Mouse (Mus musculus): Measurements from ENCODE around the gene Olfr220. TPM values are rescaled to one million over a fixed set of nuclear protein-coding genes. Genes with fewer than 3 reads are reported as not detected.

Gene Olfr220
- not detected in 2 replicates for polyA plus RNA-seq (2016; fragmentation: Nextera tagmentation; extraction: Ambion mirVana)

DNA sequence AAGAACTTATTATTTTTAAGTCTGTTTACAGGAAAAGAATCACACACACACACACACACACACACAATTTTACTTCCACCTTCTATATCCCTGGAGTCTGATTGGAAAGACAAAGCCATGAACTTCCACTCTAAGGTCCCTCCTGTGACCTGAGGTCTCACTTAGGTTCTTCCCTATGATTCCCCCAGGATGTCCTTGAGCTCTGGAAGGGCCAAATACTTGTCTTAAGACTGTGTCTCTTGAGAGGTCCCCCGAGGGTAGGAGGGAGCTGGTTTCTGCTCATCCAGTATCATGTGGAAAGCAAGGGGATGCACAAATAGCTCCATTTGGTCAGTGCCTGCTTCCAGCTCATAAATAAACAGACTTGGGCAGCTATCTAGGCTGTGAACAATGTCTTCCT is at the start of gene Olfr220:
Gene Olfr220 (plus strand): TSS at position 301 of the 400 bp plus-strand sequence.
- Histone ChIP-seq H3K4me2 (no peak within 1 kb of the TSS), H3K9ac (no peak within 1 kb of the TSS), H3K36me3 (no peaks in the 10 kb centered on the region), H3K27ac (no peak within 1 kb of the TSS), H3K9me3 (replicated peaks) (no peaks in the 10 kb centered on the region), H3K27me3 (replicated peaks) (no peaks in the 10 kb centered on the region), H3K4me3 (no peak within 1 kb of the TSS), H3K4me1 (no peaks in the 10 kb centered on the region)
- 45% methylated on average over 1 of the region's 1 CpGs for WGBS (ENCODE audit: insufficient replicate concordance)
- no peak for ATAC-seq

DNA sequence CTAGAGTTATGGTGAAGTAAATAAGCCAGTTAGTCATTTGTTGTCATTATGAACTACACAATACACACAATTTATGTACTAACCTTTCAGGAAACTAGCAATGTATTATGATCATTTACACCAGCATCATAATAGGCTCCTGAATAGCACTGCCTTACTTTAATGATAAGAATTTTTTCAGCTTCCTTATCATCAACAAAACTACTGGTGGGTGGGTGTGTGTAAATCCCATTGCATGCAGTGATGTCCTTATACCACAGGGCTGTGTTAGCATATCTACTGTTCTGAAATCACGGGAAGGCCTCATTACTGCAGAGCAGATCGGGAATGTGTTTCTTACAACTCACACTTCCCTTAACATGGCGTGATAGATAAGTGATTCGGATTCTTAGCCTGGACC is 18.9 kb upstream of the Olfr220 start:
- Histone ChIP-seq H3K27me3 (replicated peaks) (no peaks in the 10 kb centered on the region), H3K9me3 (replicated peaks) (no peaks in the 10 kb centered on the region), H3K4me3 (no peak overlapping the region), H3K4me1 (peaks cover 23% of the 10 kb centered on the region), H3K4me2 (no peak overlapping the region), H3K36me3 (no peaks in the 10 kb centered on the region), H3K27ac (no peak overlapping the region), H3K9ac (no peak overlapping the region)
- peak; percentile 54 for ATAC-seq
- WGBS (ENCODE audit: insufficient replicate concordance), result 50% methylated on average over 4 of the region's 4 CpGs

DNA sequence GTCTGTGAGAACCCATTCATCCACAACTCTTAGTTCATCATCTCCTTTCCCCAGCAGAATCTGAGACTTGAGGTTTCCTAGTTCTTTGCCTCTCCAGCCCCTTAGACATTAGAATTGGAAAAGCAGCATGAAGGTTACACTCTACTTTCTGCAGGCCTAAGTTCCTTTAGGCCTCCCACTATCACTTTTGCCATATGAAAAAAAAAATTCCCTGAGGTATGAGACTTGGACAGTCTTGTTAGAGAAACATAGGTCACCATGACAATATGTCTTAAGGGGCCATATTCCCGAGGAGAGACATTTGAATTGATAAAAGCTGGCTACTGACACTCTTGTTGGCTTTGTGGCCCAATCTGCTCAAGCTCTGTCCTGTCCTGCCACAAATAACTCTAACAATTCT is 18.1 kb upstream of the Olfr220 start, which contains the start of gene Olfr414:
Gene Olfr414 (plus strand): TSS at position 301 of the 400 bp plus-strand sequence.
- no peak within 1 kb of the TSS for H3K4me3 ChIP-seq
- 42% methylated on average over 1 of the region's 1 CpGs for WGBS (ENCODE audit: insufficient replicate concordance)
- no peak within 1 kb of the TSS for H3K27ac ChIP-seq
- no peaks in the 10 kb centered on the region for H3K9me3 ChIP-seq (replicated peaks)
- no peak within 1 kb of the TSS for H3K4me2 ChIP-seq
- H3K36me3 ChIP-seq, result no peaks in the 10 kb centered on the region
- H3K9ac ChIP-seq, result no peak within 1 kb of the TSS
- H3K4me1 ChIP-seq, result peaks cover 28% of the 10 kb centered on the region
- no peak for ATAC-seq
- H3K27me3 ChIP-seq (replicated peaks), result no peaks in the 10 kb centered on the region

DNA sequence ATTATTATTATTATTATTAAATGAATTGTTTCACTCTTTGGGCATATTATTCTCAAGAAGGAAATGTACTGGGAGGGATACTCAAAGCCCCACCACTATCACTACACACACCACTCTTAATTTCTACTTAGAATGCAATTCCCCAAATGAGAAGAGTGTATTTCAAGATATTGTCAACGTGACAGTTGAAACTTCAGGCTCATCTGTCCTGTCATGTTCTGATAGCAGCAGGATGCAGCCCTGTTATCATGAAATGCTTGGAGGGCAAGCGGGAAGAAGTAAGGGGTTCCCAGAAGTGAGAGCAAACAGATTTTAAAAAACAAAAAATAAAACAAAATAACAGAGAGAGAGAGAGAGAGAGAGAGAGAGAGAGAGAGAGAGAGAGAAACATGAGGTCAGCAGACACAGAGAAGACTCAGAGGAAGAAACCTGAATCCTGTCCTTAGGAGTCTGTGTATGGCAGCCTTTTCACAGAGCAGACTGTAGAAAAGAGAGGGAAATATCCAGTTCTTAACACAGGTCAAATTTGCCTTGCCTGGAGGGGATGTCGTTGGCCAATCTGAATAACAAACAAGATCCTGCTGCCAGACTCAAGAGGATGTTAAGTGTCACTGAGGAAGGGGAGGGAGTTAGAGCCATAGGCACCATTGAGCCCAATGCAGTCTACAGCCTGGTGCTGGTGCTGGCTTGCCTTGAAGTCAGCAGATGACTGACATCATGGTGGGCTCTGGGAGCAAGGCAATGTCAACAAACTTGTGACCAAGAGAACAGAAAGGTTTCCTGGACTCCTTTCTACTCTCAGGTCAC is 15.5 kb upstream of the Olfr220 start:
- ATAC-seq, result peak; percentile 82
- Histone ChIP-seq H3K9me3 (replicated peaks) (no peaks in the 10 kb centered on the region), H3K27ac (0 out of 2 replicates have a peak overlapping the region, but pooled peaks have one; percentile 60), H3K4me2 (no peak overlapping the region), H3K36me3 (no peaks in the 10 kb centered on the region), H3K9ac (no peak overlapping the region), H3K4me1 (peaks cover 32% of the 10 kb centered on the region), H3K4me3 (no peak overlapping the region), H3K27me3 (replicated peaks) (no peaks in the 10 kb centered on the region)
- WGBS (ENCODE audit: insufficient replicate concordance), result 21% methylated on average over 3 of the region's 3 CpGs

DNA sequence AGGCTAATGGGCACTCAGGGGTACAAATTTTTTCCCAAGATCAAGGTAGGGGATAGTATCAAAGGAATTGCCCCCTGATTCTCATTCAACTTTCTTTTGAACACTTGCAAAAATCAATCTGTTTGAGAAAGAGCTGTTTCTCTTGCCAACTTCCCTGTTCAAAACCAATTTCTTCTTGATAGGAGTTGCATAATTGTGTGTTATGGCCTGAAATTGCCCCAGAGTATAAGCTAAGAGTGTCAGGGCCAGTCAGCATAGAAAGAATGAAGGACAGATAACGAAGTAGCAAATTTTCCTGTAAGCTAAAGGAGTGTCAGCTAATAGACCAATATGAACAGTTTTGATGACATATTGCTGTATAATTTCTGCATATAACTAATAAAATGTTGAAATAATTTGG is 14.5 kb upstream of the Olfr220 start:
- 58% methylated on average over 1 of the region's 1 CpGs for WGBS (ENCODE audit: insufficient replicate concordance)

DNA sequence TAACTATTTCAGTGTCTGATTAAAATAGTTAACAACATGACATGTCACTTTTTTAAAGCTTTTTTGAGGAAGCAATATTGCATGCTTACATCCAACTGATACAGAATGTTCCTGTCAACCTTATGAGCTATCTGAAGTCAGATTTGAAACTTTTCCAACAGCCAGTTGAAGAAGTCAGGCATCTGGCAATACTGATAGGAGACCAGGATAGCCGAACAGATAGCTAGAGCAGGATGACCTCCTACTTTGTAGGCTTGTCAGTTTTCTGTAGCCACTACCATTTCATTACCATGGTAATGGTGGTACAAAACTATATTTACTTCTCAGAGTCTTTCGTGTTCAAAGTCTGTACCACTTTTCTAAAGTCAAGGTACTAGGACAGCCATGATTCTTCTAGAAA is 13.5 kb upstream of the Olfr220 start:
- Histone ChIP-seq H3K9ac (no peak overlapping the region), H3K4me2 (no peak overlapping the region), H3K4me3 (no peak overlapping the region), H3K4me1 (peaks cover 27% of the 10 kb centered on the region), H3K27ac (no peak overlapping the region), H3K9me3 (replicated peaks) (no peaks in the 10 kb centered on the region), H3K27me3 (replicated peaks) (no peaks in the 10 kb centered on the region), H3K36me3 (no peaks in the 10 kb centered on the region)
- ATAC-seq, result peak; percentile 66
- 42% methylated on average over 2 of the region's 2 CpGs for WGBS (ENCODE audit: insufficient replicate concordance)

More for the DNA sequence above, 14.5 kb upstream of the Olfr220 start:
- H3K27ac ChIP-seq, result no peak overlapping the region
- no peak overlapping the region for H3K9ac ChIP-seq
- H3K9me3 ChIP-seq (replicated peaks), result no peaks in the 10 kb centered on the region
- no peak overlapping the region for H3K4me2 ChIP-seq
- H3K27me3 ChIP-seq (replicated peaks), result no peaks in the 10 kb centered on the region
- peaks cover 32% of the 10 kb centered on the region for H3K4me1 ChIP-seq
- no peak for ATAC-seq
- H3K36me3 ChIP-seq, result no peaks in the 10 kb centered on the region
- H3K4me3 ChIP-seq, result no peak overlapping the region

DNA sequence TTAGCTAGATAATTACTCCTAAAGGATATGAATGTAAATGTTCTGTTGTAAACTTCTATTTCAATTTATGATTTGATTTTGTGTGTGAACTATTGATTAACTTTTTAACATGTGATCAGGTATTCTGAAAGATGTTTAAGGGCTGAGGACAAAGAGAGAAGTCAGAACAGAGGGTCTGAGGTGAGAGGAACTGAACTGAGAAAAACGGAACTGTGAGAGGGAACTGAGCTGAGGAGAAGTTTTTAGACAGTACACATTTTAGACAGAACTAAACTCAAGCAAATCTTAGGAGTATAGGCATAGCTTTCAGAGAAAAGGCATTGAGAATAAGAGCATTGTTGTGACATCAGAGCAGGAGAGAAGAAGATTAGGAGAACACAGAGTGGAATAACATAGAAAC is 7.8 kb upstream of the Olfr220 start:
- Histone ChIP-seq H3K9ac (no peak overlapping the region), H3K9me3 (replicated peaks) (no peaks in the 10 kb centered on the region), H3K4me3 (no peak overlapping the region), H3K36me3 (no peaks in the 10 kb centered on the region), H3K4me2 (no peak overlapping the region), H3K27ac (no peak overlapping the region), H3K27me3 (replicated peaks) (no peaks in the 10 kb centered on the region), H3K4me1 (peaks cover under 1% of the 10 kb centered on the region; the same call in 1 of the 2 replicates)
- WGBS (ENCODE audit: insufficient replicate concordance), result 17% methylated on average over 1 of the region's 1 CpGs
- ATAC-seq, result no peak

DNA sequence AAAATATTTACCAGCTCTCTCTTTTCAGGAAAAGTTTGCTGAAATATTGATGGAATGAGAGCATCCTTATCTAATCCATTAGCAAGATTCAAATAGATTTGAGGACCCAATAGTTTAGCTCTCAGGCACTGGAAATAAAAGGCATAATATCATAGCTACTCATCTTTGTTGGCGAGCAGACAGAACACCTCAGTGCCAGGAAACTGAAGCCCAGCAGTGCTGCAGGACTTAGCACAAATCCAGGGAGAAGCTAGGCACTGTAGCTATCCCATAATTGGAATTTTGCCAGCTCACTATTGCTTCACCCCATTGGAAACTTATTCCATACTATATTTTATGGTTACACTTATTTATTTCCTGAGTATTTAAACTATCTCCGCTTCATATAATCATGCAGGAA is 13.2 kb downstream of the Olfr220 start:
- Histone ChIP-seq H3K9me3 (replicated peaks) (no peaks in the 10 kb centered on the region), H3K9ac (no peak overlapping the region), H3K27me3 (replicated peaks) (no peaks in the 10 kb centered on the region), H3K27ac (no peak overlapping the region), H3K4me2 (no peak overlapping the region), H3K4me1 (no peaks in the 10 kb centered on the region), H3K4me3 (no peak overlapping the region), H3K36me3 (no peaks in the 10 kb centered on the region)
- no peak for ATAC-seq
- 72% methylated on average over 2 of the region's 2 CpGs for WGBS (ENCODE audit: insufficient replicate concordance)

DNA sequence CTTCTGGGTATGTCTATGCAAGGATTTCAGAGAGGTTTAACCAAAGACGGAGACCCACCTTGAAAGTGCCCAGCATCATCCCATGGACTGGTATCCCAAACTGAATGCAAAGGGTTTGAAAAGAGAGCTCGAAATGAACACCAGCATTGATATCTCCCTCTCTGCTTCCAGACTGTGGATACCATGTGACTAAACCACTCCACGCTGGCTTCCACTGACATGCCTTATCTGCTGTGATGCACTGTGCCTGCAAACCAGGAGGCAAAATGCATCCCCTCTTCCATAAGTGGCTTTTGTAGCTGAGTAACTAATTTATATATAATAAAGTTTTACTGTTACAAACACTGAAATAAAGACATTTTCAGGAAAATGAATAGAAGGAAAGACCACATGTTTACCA is 23.5 kb downstream of the Olfr220 start:
- H3K4me3 ChIP-seq, result no peak overlapping the region
- H3K9me3 ChIP-seq (replicated peaks), result no peaks in the 10 kb centered on the region
- ATAC-seq, result peak; percentile 62; the same call in 1 of the 2 replicates
- no peak overlapping the region for H3K4me2 ChIP-seq
- no peaks in the 10 kb centered on the region for H3K4me1 ChIP-seq
- 39% methylated on average over 3 of the region's 3 CpGs for WGBS (ENCODE audit: insufficient replicate concordance)
- no peaks in the 10 kb centered on the region for H3K36me3 ChIP-seq
- H3K9ac ChIP-seq, result no peak overlapping the region
- H3K27me3 ChIP-seq (replicated peaks), result no peaks in the 10 kb centered on the region
- no peak overlapping the region for H3K27ac ChIP-seq

DNA sequence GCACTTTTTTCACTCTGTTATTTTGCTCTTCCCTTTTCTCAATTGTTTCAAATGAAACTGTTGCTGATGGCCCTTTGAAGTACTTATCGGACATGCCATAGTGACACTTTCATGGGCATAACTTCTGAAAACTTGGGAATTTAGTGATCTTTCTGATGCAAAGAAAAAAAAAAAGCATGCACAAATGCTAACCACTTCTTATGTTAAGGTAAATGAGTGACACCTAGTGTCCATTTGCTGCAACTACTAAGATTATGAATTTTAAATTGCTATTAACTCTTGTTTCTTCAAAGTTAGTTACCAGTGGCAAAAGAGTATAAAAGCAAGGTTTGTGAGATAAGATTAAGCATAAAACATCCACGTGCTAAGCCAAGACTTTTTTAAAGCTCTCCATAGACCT is 24.4 kb downstream of the Olfr220 start:
- no peak for ATAC-seq
- Histone ChIP-seq H3K27me3 (replicated peaks) (no peaks in the 10 kb centered on the region), H3K4me3 (no peak overlapping the region), H3K9ac (no peak overlapping the region), H3K4me1 (no peaks in the 10 kb centered on the region), H3K36me3 (no peaks in the 10 kb centered on the region), H3K9me3 (replicated peaks) (no peaks in the 10 kb centered on the region), H3K27ac (no peak overlapping the region), H3K4me2 (no peak overlapping the region)
- 22% methylated on average over 2 of the region's 2 CpGs for WGBS (ENCODE audit: insufficient replicate concordance)

DNA sequence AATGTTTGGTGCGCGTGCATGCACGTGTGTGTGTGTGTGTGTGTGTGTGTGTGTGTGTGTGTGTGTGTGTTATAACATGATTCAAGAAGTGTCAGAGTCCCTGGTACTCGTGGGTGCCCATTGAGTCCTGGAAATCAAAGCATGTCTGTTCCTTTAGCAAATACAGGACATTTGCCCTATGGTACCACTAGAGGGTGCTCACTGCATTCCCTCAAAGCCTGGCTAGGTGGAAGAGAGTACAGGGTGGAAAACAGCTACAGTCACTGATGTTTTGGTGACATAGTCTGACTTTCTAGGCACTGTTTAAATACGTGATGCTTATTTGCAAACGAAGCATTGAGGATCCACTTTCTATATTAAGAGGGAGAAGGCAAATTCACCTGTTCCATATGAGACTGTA is 27.9 kb downstream of the Olfr220 start:
- Histone ChIP-seq H3K27ac (no peak overlapping the region), H3K36me3 (no peaks in the 10 kb centered on the region), H3K4me2 (no peak overlapping the region), H3K9ac (no peak overlapping the region), H3K27me3 (replicated peaks) (no peaks in the 10 kb centered on the region), H3K4me1 (no peaks in the 10 kb centered on the region), H3K9me3 (replicated peaks) (no peaks in the 10 kb centered on the region), H3K4me3 (no peak overlapping the region)
- 0 out of 2 replicates have a peak, but pooled peaks have one; percentile 49 for ATAC-seq
- WGBS (ENCODE audit: insufficient replicate concordance), result 9% methylated on average over 6 of the region's 6 CpGs

DNA sequence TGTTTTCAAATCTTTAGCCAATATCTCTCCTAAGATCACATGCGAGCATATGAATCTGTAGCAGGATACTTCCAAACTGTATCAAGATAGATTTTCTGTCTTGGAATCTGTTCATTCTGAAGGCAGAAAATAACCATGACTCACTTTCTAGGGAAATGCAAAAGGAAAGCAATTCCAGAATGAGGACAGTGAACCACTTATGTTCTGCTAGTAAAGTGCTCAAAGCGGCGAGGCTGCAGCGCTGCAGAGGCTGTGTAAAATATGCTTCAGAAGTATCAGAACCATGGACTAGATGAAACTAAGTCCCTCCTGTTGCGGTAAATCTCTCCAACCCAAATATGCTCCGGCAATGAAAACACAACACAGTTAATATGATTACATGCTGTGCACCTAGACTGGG is 40.7 kb downstream of the Olfr220 start:
- no peak overlapping the region for H3K9ac ChIP-seq
- H3K4me1 ChIP-seq, result no peaks in the 10 kb centered on the region
- ATAC-seq, result no peak
- H3K4me3 ChIP-seq, result no peak overlapping the region
- H3K27ac ChIP-seq, result no peak overlapping the region
- H3K9me3 ChIP-seq (replicated peaks), result no peaks in the 10 kb centered on the region
- H3K36me3 ChIP-seq, result no peaks in the 10 kb centered on the region
- 75% methylated on average over 6 of the region's 6 CpGs for WGBS (ENCODE audit: insufficient replicate concordance)
- H3K4me2 ChIP-seq, result no peak overlapping the region
- H3K27me3 ChIP-seq (replicated peaks), result no peaks in the 10 kb centered on the region
